Mouse (Mus musculus) liver, embryonic 14 days (tissue): Measurements from ENCODE around the gene Rbm33. TPM values are rescaled to one million over a fixed set of nuclear protein-coding genes. Genes with fewer than 3 reads are reported as not detected.

Source experiments
- polyA plus RNA-seq: library from polyadenylated mRNA; depleted of rRNA; stranded (reverse); fragments of >200 nt; gene quantifications from 2 replicates; pipeline ENCODE4 v1.2.3, GENCODE M21; 2012; rRNA removed

Rbm33 gene
- polyA plus RNA-seq, result 9.7 and 11.7 TPM in 2 replicates

GRCm38 (mm10) chr5:28316722-28317245, at the start of gene Rbm33:
TSS of gene Rbm33 (plus strand) at chr5:28317121.

GRCm38 (mm10) chr5:28466760-28467306, 149.9 kb downstream of the Rbm33 start, which contains the start of gene Shh:
TSS of gene Shh (minus strand) at chr5:28467256.

Other genes with a start within 250 kb of the Rbm33 start
- gene Insig1, start 245.8 kb upstream of the Rbm33 start, polyA plus RNA-seq, result 32.1 and 36.7 TPM in 2 replicates
- not detected in 2 replicates for gene En2, start 151.4 kb upstream of the Rbm33 start, polyA plus RNA-seq
- gene Cnpy1, start 71.3 kb upstream of the Rbm33 start, polyA plus RNA-seq, result 0.02 TPM in 2 replicates
- 0.01 and 0.02 TPM in 2 replicates for gene Shh, start 150.1 kb downstream of the Rbm33 start, polyA plus RNA-seq